Mouse (Mus musculus) bone marrow, adult 2 months (tissue): ENCODE results near the gene Mgat4d. TPM values are rescaled to one million over a fixed set of nuclear protein-coding genes. Genes with fewer than 3 reads are reported as not detected.
A peak's percentile ranks its signal among the peaks of the same experiment; 100 is the strongest.

Experiments
- H3K27ac ChIP-seq: fragments of 200-500 bp; 2 replicates; pipeline ENCODE4 v1.5.1; 2012; ENCODE audit warnings: low read depth, mild to moderate bottlenecking, control low read depth, inconsistent platforms, low read length; ENCODE audit not compliant: control insufficient read depth, poor library complexity, insufficient read depth
- H3K4me1 ChIP-seq: fragments of 200-500 bp; 2 replicates; pipeline ENCODE4 v1.6.1; 2011; ENCODE audit warnings: low read length; ENCODE audit not compliant: control insufficient read depth, insufficient read depth
- H3K4me3 ChIP-seq: fragments of 200-500 bp; replicated peaks from 2 replicates; pipeline ENCODE3; 2011; ENCODE audit warnings: mild to moderate bottlenecking, low read depth, low read length, control low read depth; ENCODE audit not compliant: control insufficient read depth
- CTCF ChIP-seq: fragments of 200-500 bp; IDR thresholded peaks from 2 replicates; pipeline ENCODE4 v1.5.1; 2011; ENCODE audit warnings: low read length, control low read depth; ENCODE audit not compliant: control insufficient read depth, insufficient read depth
- POLR2A ChIP-seq: fragments of 200-500 bp; IDR thresholded peaks from 2 replicates; pipeline ENCODE4 v1.6.1; 2011; ENCODE audit warnings: low read depth, mild to moderate bottlenecking, control low read depth, low read length, borderline replicate concordance; ENCODE audit not compliant: control insufficient read depth
- WGBS: fragments of 180-500 bp; shearing (Covaris S2); methylation state at CpG from one replicate; pipeline ENCODE4 v1.1.7; 2018; 5-methylcytosine and 5-hydroxymethylcytosine counted together
- polyA plus RNA-seq: library from polyadenylated mRNA; stranded (reverse); fragments of >200 nt; gene quantifications from 2 replicates; pipeline ENCODE4 v1.2.4, GENCODE M21; 2011; ENCODE audit warnings: low replicate concordance; ENCODE audit not compliant: missing spikeins, insufficient read depth, insufficient read length

Mgat4d gene
- polyA plus RNA-seq, 1 experiment, result not detected

DNA sequence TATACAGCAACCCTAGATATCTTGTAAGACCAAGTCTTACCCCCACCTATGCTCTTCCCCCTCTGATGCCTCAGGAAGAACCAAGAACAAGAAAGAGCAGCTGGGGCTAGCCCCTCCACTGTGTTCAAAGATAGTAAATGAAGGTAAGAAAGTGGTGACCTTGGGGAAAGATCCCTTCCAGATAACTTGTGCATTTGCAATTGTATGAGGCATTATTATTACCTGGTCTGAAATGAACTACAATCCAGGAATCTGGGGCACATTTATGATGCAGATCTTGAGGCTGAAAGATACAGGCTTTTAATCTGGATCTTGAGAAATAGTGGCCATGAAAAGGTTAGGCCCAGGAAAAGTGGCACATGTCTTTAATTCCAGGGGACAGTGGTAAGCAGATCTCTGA, 29.0 kb downstream of the Mgat4d start:
- Histone ChIP-seq H3K4me1 (no peaks in the 10 kb centered on the region), H3K4me3 (no peak overlapping the region), H3K27ac (no peak overlapping the region)
- TF ChIP-seq CTCF, result no peak
- TF ChIP-seq POLR2A, result no peak

DNA sequence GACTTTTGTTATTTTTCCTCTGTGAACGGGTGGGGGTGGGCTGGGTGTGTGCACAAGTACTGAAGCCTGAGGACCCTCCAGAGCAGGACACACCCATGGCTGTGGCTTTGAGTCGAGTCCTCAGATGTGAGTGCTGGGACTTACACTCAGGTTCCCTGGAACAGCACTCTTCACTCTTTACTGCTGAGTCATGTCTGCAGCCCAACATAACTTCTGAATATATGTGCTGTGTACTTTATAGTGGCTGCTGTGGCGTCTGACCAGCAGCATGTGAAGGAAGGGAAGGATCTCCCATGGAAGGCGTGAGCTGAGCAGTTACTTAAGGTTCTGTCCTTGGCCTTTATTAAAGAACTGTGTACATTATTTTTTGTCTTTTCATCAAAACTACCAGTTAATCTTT, 31.9 kb downstream of the Mgat4d start:
- no peak for TF ChIP-seq CTCF
- TF ChIP-seq POLR2A, result no peak
- H3K4me3 ChIP-seq, result no peak overlapping the region
- H3K4me1 ChIP-seq, result no peaks in the 10 kb centered on the region
- H3K27ac ChIP-seq, result no peak overlapping the region
- WGBS, result 45% methylated on average over 4 of the region's 4 CpGs

DNA sequence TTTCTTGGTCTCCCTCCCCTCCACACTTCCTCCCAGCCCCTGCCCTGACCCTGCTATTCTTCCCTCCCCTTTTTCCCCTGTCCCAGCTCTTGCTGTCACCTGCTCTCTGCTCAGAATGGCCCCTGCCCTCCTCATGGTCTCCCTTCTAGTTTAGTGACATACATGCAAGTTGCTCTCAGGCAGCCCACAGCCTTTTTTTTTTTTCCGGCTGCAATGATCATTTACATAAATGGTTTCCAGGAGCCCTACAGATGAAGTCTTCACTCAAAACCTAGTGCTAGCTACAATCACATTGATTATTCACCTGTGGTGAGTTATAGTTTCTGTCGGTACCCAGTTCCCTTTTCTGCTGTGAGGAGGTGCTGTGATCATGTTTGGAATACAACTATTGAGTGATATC, 32.7 kb downstream of the Mgat4d start:
- H3K4me1 ChIP-seq, result no peaks in the 10 kb centered on the region
- 64% methylated on average over 2 of the region's 2 CpGs for WGBS
- H3K4me3 ChIP-seq, result no peak overlapping the region
- TF ChIP-seq POLR2A (no peak), CTCF (no peak)
- no peak overlapping the region for H3K27ac ChIP-seq

DNA sequence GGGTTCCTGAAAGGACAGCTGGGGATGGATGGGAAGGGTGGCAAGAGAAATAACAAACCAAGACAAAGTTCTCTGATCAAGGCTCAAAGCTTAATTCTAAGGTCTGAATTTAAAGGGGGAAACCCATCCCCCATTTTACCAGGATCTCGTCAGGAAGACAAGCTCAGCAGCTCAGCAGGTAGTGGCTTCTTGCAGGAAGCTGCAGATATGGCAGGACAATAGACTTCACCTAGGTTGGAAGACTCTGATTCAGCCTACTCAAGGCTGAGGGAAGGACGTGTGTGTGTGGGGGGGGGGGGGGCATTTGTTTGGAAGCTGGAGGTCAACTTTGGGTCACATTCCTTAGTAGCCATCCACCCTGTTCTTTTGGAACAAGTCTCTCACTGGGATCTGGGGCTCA, 34.6 kb downstream of the Mgat4d start:
- TF ChIP-seq CTCF, result no peak
- TF ChIP-seq POLR2A, result no peak
- 34% methylated on average over 2 of the region's 2 CpGs for WGBS

DNA sequence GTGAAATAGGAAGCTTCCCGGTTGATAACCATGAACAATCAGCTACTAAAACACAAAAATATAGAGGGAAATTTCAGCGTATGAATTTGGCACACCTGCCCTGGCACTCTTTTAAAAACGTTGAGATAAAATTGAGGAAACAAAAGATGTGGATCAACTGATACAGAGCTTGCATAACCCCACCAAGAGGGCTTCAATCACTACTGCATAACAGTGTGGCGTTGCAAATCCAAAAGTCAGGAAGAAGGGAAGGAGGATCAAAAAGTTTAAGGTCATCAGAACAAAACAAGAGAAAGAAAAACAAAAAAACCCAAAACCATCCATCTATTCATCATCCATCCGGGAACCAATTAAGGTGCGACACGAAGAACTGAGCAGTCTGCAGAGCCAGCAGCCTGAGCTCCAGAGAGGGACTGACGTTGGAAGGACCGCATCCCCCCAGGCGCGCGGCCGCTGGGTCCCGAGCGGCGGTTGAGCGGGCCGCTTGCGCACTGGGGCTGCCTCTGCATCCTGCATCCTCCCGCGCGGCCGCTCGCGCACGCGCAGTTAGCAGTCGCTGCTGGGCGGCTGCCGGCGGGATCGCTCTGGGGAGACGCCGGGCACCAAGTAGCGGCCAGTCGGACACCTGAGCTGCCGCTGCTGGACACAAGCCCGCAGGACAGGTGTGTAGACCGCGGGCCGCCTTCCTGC, 41.2 kb downstream of the Mgat4d start, which contains the start of gene Clgn:
Clgn (plus strand) TSS at position 552 of the 690 bp plus-strand sequence.
- H3K4me3 ChIP-seq, result peak within 1 kb of the TSS; percentile 25
- WGBS, result 4% methylated on average over 41 of the region's 41 CpGs
- H3K27ac ChIP-seq, result no peak within 1 kb of the TSS

More for the DNA sequence above, 34.6 kb downstream of the Mgat4d start:
- Histone ChIP-seq H3K27ac (no peak overlapping the region), H3K4me3 (no peak overlapping the region), H3K4me1 (no peaks in the 10 kb centered on the region)

DNA sequence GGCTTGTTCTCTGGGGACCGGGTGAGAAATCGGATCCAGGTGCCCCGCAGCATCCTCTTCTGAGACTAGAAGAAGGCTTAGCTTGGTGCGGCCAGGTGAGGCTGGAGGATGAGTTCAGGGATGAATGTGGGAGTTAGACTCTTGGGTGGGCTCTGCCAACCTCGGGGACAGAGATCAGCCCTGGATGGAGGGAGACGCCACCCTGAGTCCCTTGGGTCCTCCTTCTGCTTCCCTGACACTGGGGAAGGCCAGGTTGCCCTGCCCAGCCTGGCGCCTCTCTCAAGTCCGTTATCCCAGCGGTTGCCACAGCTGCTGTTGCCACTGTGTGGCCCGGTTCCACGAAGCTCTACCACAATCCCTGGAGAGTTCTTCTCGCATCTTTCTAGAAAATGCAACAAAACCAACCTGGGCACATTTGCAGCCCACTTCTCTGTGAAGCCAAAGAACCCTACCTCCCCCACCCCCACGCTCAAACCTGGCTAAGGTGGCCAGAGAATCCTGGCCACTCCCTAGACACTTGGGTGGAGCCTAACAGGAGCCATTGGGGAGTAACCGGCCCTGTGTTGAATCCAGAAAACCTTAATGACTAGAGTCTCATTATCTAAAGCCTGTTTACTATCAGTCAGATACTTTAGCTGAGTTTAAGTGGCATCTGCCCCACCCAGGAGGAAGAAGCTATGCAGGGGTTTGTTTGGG, 41.9 kb downstream of the Mgat4d start:
- no peak overlapping the region for H3K27ac ChIP-seq
- no peaks in the 10 kb centered on the region for H3K4me1 ChIP-seq
- TF ChIP-seq CTCF (no peak), POLR2A (no peak)
- peak overlapping the region; percentile 25 for H3K4me3 ChIP-seq
- 17% methylated on average over 14 of the region's 14 CpGs for WGBS

More for the DNA sequence above, 41.2 kb downstream of the Mgat4d start, which contains the start of gene Clgn:
- H3K4me1 ChIP-seq, result no peaks in the 10 kb centered on the region
- TF ChIP-seq POLR2A, result no peak
- no peak for TF ChIP-seq CTCF

DNA sequence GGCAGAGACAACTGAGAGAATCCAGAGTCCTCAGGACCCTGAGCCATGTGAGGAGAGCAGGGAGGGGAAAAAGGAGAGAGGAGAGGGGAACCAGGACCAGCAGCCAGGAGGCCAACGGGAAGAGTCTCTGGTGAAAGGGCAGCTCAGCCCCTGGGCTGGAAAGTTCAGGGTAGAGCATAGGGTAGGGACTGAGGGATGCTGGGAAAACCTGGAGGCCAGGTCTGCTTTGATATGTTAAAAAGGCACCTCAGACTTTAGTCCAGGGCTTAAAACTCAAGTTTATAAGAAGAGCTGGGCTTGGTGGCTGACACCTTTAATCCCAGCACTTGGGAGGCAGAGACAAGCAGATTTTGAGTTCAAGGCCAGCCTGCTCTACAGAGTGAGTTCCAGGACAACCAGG, 44.2 kb downstream of the Mgat4d start:
- TF ChIP-seq CTCF, result no peak
- no peak for TF ChIP-seq POLR2A
- WGBS, result 86% methylated on average over 1 of the region's 1 CpGs
- no peak overlapping the region for H3K4me3 ChIP-seq
- no peak overlapping the region for H3K27ac ChIP-seq
- no peaks in the 10 kb centered on the region for H3K4me1 ChIP-seq

DNA sequence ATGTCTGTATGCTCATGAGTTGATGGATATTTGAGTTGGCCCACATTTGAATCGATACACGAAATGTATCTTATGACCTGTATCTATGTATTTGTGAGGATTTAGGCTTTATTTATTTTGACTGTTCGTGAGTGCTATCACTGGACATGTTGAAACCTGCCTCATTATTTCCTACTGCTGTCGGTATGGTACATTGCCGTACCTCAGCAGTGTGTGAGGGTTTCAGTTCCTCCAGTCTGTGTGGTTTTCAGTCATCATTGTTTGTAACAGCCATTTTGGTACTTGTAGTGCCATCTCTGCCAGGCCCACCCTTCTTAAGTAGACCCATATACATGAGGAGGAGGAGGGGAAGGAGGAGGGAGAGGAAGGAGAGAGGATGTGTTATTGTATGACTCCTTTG, 46.1 kb downstream of the Mgat4d start:
- Histone ChIP-seq H3K4me3 (no peak overlapping the region), H3K27ac (no peak overlapping the region), H3K4me1 (no peaks in the 10 kb centered on the region)
- TF ChIP-seq CTCF (no peak), POLR2A (no peak)
- 77% methylated on average over 5 of the region's 5 CpGs for WGBS
